Mouse (Mus musculus) cerebellum, adult 11 months (tissue): ENCODE measurements at regions not wholly inside any gene's neighbourhood (a gene's known extent, or its start where the extent isn't known, plus 50 kb on each side); places are given as distances from the start of the nearest gene placed in this dataset.

Experiments used
- DNase-seq: peaks from one replicate; pipeline ENCODE4 v3.0.0; 2022

DNA sequence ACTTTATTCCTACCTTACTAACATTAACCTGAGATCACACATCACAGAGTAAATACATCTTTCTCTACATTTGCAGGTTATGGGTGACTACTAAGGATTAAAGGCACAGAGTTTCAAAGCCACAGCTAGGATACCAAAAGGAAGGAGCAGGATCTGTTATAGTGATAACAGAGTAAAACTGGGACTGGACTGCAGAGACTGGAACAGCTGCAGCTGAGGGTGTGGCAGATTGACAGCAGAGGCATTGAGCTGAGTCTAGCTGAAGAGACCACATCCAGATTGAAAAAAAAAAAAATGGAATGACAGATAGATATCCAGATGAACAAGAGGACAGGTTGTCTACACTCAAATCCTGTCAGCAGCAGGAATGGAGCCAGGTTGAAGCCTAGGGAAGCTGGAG, 301.1 kb downstream of the Irs2 start:
- DNase-seq, result no peak

DNA sequence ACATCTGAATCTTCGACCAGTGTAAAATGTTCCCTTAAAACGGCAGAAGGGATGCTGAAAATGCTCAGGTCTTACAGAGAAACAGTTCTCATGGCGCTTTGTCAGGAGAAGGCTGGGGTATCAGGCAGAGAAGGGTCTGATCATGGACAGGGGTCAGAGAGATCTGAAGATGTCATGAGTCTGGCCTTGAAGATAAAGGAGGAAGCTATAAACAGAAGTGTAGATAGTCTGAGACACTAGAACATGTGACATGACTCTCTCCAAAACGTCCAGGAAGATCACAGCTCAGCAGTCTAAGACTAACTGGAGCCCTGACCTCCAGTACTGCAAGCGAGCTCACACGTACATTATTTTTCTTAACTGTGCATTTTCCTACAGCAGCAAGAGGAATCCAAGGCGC, 302.3 kb downstream of the Irs2 start:
- no peak for DNase-seq

DNA sequence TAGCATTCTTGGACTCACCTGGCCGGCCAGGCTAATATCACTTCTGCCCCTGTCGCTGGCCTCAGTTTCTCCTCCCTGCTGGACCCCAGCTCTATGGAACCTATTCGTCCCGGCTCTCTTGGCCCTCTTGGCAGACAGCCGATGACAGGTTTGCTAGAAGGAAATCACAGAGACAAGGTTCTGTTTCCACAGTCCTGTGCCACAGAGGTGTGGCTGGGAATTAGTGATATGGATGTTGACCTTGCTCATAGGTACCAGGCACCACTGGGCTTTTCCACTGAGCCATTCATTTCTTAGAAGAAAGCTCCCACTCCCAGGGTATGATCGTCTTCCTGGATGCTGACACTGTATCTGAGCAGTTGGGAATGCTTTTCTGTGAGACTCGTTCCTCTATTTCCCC, 305.5 kb downstream of the Irs2 start:
- no peak for DNase-seq

DNA sequence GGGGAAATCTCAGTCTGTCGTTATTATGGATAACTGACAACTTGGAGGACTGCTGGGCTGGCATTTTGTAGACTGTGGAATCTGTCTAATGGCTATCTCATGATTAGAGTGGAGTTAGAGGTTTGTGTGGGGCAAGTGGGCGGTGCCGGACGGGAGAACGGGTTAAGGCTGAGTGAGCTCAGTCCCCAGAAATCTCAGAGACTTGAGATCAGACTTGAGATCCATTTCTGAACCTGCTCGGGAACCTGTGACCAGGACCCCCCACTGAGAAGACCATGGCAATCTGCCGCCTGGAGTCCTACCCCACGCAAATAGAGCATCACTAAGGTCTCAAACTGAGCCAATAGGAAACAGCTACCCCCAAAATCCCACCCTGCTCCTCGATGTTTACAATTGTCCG, 306.0 kb downstream of the Irs2 start:
- no peak for DNase-seq

DNA sequence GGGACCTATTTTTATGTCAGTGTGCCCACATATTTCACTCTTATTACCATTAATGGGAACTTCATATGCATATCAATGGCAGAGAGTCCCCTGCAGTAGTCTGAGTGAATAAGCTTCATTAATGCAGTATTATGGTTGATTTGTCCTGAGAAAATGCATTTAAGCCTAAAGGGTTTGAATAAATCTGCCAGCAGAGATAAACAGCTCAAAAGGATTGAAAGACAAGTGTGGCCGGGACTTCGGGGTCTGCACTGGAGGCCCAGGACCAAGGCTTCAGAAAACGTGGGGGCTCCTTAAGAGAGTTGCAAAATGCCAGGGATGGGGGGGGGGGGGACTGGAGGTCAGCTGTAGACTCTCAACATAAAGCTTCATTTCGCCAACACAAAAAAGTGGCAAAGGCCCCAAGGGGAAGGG, 306.6 kb downstream of the Irs2 start:
- no peak for DNase-seq

DNA sequence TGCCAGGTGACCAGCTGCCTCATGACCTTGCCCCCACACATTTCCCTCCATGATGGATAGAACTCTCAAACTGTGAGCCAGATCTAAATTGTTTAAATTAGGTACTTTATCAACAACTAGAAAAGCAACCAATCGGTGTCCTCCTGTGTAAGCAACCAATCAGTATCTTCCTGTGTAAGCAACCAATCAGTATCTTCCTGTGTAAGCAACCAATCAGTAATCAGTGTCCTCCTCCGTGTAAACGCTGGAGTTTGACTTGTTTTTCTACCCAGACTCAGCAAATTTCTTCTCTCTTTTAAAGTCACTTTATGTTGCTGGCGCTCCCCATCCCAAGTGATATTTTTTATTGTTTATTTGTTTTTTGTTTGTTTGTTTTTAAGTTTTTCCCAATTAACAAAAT, 307.0 kb downstream of the Irs2 start:
- DNase-seq, result no peak

GRCm38 (mm10) chr8:10699669-10700068, 308.6 kb downstream of the Irs2 start:
- no peak for DNase-seq

GRCm38 (mm10) chr8:10695181-10695580, 313.1 kb downstream of the Irs2 start:
- no peak for DNase-seq

GRCm38 (mm10) chr8:10690659-10691058, 317.6 kb downstream of the Irs2 start:
- DNase-seq, result no peak

- no peak for DNase-seq
Observed at GRCm38 (mm10) chr8:10689881-10690280, 318.4 kb downstream of the Irs2 start.

- no peak for DNase-seq
Observed at GRCm38 (mm10) chr8:10687867-10688561, 320.2 kb downstream of the Irs2 start.
